Mouse (Mus musculus): ENCODE measurements around the gene Sec23ip.
"Not testable (repeated sequence)": the region's sequence is repeated elsewhere in the genome, so short reads cannot be mapped to it uniquely, and the experiment has no call there.

The Sec23ip gene

GRCm38 (mm10) chr7:128744684-128745485, at the start of gene Sec23ip:
TSS of gene Sec23ip (plus strand) at chr7:128744943.
- DNase-seq, result peak; percentile 99 to 100

DNA sequence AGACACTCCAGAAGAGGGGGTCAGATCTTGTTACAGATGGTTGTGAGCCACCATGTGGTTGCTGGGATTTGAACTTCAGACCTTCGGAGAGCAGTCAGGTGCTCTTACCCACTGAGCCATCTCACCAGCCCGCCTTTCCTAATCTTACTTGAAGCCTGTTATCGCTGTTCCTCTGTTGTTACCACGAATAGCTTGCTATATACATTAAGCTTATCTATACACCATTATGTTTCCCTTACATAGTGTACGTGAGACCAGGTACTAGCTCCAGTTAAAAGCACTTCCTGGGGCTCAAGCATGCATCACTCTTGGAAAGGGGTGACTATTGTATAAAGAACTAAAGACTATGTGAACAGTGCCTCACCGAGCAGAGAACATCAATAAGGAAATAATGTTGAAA, 44.8 kb upstream of the Sec23ip start:
- not testable (repeated sequence) for DNase-seq

DNA sequence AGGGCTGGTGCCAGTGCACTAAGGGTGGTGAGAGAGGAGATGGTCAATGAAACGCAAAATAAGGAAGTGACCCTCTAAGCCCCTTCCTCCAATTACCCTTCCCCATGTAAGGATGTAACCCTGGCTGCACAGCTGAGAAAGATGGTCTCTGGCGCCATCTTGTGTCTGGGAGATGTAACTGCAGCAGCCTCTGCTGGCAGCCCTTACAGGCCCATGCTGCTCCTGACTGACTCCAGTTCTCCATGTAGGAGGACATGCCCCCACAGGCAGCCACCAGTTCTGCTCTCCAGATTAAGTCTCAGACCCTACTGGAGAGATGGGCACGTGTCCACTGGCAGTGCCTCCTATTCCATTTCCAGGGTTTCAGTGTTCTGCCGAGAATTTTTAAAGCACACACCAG, 39.0 kb upstream of the Sec23ip start:
- DNase-seq, result peak; percentile 60 to 61

DNA sequence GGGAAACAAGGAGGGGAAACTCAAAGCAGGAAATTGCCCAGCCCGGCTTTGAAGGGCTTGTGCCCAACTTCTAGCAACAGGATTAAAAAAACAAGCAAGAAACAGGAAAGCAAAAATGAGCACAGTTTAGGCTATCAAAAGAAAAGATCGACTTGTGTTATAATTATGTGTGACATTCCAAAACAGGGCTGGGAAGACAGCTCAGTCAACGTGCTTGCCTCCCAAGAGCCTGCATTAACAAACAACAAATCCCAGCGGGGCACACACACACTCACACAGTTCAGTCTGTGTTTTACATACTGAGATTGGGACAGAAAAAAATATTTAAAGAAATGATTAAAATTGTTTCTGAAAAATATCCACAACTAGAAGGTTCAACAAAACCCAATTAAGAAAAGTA, 26.8 kb upstream of the Sec23ip start:
- DNase-seq, result no peak

DNA sequence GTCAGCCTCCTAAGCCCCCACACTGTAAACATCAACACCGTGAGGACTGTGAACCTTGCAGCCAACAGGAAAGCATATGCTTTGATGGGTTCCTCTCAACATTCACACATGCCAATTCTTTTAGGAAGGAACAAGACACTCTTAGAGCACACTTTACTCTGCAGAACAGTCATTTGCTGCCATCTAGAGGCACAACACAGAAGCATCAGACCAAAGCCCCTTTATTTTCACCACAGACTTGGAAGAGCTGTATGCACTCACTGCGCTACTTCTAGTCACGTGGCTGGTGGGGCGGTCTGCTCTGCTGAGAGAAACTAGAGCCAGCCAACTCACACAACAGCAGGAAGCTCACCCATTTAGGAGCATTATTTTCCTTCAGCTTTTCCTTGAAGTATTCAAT, 20.0 kb upstream of the Sec23ip start:
- DNase-seq, result peak; percentile 77 to 85

- DNase-seq, result no peak
Observed at GRCm38 (mm10) chr7:128725189-128725588, 19.6 kb upstream of the Sec23ip start.

DNA sequence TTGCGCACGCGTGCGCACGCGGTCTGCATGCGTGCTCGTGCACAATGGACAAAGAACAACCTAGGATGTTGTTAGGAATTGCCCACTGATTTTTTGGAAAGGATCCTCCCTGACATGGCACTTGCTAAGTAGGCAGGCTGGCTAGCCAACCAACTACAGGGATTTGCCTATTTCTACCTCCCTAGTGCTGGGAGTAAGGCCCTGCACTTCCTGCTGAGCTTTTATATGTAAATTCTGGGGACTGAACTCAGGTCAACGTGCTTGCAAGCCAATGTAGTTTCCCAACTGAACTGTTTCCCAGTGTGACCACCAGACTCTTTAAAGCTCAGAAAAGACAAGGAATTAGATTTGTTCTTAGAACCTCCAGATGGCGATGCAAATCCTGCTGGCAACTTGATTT, 17.7 kb upstream of the Sec23ip start:
- DNase-seq, result no peak

- DNase-seq, result no peak
Observed at GRCm38 (mm10) chr7:128727701-128728100, 17.0 kb upstream of the Sec23ip start.

- peak in 1 of 2 experiments; percentile 28 for DNase-seq
Observed at GRCm38 (mm10) chr7:128728738-128729137, 16.0 kb upstream of the Sec23ip start.

- DNase-seq, result no peak
Observed at GRCm38 (mm10) chr7:128731585-128731984, 13.2 kb upstream of the Sec23ip start.

DNA sequence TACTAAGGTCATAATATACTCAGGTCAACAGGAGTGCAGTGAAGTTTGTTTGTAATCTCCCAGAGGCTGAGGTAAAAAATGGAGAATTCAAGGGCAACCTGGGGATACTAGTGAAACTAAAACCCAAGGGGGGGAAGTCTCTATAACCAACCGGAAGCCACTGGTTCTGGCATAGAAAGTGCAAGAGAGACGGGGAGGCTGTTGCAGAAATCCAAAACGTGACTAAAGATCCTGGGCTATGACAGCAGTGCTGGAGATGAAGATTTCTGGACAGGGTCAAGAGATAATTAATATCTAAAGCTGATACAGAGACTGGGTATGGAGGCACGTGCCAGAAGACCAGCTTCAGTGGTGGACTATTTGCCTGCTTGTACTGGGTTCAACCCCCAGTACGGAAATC, 6.7 kb upstream of the Sec23ip start:
- DNase-seq, result no peak

GRCm38 (mm10) chr7:128739116-128739461, 5.7 kb upstream of the Sec23ip start:
- DNase-seq, result no peak

DNA sequence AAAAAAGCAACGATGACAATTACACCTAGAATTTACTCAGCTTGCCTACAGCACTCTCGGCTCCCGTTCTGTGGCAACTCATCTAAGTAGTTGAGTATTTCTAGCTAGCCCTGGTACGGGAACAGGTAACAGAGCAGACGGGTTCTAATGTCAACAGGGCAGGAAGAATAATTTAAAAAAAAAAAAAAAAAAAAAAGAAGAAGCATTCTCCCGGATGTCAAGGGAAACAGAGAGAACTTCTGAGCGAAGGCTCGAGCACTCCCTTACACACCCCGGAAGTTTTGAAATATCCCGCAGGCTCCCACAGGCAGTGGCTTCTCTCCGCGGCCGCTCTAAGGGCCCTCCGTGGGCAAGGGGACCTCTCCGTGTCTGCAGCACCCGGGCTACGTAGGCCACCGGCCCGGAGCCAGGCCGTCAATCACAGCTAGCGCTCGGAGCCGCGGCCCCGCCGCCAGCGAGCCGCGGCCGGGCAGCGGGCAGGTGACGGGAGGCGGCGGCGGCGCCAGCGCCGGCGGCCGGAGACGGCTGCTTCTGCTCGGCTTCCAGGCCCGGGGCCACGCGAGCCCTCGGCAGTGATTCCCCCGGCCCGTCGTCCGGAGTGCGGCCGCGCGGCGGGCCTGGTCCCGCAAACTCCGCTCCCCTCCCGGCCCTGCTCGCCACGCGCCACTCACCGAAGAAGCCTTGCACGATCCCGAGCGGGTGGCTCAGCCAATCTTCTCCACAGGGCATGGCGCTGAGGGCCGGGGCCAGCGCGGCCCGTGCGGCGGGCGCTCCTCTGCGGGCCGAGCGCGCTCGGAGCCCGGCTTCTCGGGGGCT, 5.1 kb upstream of the Sec23ip start:
- DNase-seq, result peak; percentile 66 to 69

DNA sequence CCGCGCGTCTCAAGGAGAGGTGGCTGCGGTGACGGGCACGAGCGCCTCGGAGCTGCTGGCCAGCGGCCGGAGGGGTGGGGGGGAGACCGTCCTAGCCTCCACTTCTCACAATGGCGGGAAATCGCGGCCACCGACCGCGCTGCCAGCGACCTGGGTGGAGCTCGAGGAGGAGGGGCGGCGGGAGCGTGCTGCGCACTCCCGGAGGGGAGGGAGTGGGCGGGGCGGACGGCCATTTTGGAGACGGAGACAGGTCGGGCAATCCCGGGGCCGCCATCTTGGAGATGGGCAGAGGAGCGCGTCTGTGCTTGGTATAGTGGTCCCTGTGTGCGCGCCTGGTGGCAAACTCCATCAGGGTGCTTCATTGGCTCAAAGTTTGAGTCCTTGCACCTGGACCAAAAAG, 4.4 kb upstream of the Sec23ip start, which contains the start of gene Mcmbp:
TSS of gene Mcmbp (minus strand) at position 162 of the 400 bp plus-strand sequence.
- peak; percentile 96 to 98 for DNase-seq

DNA sequence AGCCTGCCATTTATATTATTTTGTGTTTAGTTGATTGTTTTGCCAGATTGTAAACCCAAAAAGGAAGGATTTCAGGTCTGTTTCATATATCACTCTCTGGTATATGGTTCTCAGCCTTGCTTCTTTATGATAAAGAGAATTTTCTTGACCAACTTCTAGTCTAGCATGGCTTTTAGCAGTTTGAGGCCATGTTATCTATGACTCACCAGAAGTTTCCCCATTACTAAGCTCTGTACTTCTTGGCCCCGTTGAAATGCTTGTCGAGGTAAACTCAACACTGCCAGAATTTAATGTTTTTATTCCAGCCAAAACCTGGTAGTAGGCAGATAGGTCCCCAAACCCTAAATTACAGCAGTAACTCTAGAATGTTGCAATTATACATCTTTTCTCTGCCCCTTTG, 845 bp upstream of the Sec23ip start:
- DNase-seq, result no peak

DNA sequence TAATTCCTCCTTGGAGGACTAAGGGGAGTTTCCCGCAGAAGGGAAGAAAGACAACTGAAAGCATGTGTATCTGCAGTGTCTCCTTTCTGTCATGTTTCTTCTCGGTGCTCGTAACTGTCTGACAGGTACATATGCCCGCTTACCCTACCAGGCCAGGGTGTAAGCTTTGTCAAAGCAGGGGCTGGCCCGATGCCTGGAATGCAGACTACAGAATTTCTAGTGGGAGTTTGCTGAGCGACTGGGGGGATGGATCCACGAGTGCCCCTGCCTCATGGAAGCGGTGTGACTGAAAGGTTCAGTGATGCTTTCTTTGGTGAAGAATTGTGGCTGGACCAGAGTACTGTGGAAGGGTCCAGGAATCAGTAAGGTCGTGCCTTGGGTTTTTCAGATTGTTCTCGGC, 1.4 kb downstream of the Sec23ip start:
- DNase-seq, result no peak

- peak; percentile 86 to 89 for DNase-seq
Observed at GRCm38 (mm10) chr7:128748758-128749157, 4.0 kb downstream of the Sec23ip start.

DNA sequence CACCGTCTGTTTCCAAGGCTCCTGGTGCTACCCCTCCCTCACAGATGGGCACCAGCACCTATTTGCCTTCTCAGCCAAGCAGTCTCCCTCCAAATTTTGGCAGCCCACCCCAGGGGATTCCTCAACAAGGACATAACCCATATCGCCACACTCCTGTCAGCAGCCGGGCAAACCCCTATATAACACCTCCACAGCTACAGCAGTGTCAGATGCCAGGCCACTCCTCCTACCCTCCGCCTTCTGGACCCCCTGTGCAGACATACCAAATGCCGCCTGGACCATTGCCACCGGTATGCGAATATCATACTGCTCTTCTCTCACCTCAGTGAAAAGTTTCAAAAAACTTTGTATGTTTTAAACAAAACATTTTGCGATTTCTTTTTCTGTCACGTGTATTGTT, 5.6 kb downstream of the Sec23ip start:
- DNase-seq, result no peak

GRCm38 (mm10) chr7:128752012-128752411, 7.3 kb downstream of the Sec23ip start:
- DNase-seq, result no peak

DNA sequence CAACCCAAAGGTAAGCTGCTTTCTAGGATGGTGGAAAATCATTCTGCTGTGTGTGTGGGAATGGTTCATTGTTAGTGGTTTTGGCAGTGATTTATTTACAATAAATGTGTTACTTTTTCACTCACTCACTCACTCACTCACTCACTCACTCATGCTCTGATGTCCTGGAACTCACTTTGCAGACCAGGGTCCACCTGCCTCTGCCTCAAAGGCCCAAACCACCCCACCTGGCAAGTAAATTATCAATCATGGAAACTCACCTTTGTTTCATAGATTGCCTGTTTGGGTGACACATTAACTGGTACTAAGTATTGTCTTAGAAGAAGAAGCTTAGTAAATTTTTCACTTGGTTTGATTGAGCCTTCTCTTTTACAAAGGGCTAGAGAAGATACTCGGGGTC, 10.7 kb downstream of the Sec23ip start:
- DNase-seq, result no peak

- DNase-seq, result no peak
Observed at GRCm38 (mm10) chr7:128758948-128759347, 14.2 kb downstream of the Sec23ip start.

GRCm38 (mm10) chr7:128766696-128767095, 22.0 kb downstream of the Sec23ip start:
- DNase-seq, result no peak

GRCm38 (mm10) chr7:128777201-128777600, 32.5 kb downstream of the Sec23ip start:
- DNase-seq, result no peak

DNA sequence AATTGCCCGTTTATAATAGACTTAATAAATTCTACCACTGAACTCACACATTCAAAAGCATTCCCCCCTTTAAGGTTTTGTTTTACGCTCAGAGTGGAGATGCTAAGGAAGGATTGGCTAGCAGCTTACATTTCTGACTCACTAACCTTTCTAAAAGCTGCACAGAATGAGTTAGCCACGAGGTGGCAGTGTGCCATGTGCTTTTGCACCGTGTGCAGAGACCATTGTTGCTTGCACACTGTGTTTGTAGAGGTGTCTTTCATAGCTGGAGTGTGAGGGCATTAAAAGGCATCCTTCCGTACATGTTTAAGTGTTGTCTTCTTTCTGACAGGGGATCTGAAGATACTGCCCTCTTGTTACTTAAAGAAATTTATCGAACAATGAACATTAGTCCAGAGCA, 34.6 kb downstream of the Sec23ip start:
- DNase-seq, result peak in 1 of 2 experiments; percentile 24
